Mouse (Mus musculus) hematopoietic stem cell, adult 5-6 weeks (primary cell): ENCODE data around the gene Onecut3. TPM values are rescaled to one million over a fixed set of nuclear protein-coding genes. Genes with fewer than 3 reads are reported as not detected.

Source experiments
- ATAC-seq, 2 experiments: fragments of 125-278 bp in 1 of 2; replicated peaks in 1 of 2; 2 replicates each; pipeline ENCODE4 v1.8.0; 2016 to 2017; ENCODE audit warnings: inconsistent platforms in 2 of 2, mild to moderate bottlenecking in 2 of 2, moderate number of reproducible peaks in 2 of 2, low read depth in 1 of 2, moderate TSS enrichment in 1 of 2; ENCODE audit not compliant: low FRiP score in 2 of 2, poor library complexity in 2 of 2, severe bottlenecking in 2 of 2, insufficient read depth in 1 of 2, low TSS enrichment in 1 of 2
- total RNA-seq: library from RNA; stranded (forward); fragments of 172-1452, 232-1000 nt; gene quantifications from 2 replicates; pipeline ENCODE4 v1.2.3, GENCODE M21; 2017

The Onecut3 gene
- total RNA-seq, 1 experiment from 2014 or later, result not detected

DNA sequence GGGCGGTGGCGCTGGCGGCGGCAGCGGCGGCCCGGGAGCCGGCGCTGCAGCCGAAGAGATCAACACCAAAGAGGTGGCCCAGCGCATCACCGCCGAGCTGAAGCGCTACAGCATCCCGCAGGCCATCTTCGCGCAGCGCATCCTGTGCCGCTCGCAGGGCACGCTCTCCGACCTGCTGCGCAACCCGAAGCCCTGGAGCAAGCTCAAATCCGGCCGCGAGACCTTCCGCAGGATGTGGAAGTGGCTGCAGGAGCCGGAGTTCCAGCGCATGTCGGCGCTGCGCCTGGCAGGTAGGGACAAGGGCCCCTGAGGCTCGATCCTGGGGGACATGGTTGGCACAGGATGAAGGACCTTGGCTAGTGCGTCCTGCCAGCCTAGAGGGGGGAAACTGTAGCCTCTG is 1.3 kb downstream of the Onecut3 start:
- no peak for ATAC-seq

DNA sequence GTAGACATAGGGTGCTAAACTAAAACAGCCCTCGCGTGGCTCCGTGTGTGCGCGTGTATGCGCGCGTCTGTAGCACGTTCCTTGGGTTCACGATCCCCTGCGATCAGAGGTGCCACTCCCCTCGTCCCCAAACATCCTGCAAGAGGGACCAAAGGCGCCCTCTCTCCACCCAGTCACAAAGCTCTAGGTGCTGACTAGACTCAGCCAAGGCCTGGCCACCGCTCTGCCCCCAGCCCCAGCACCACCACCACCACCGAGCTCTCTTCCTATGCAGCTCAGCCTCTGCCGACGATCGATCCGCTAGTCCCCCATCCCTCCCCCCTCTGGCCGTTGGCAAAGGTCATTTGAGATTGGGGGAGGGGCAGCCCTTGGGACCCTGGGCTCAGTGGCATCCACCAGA is 1.8 kb downstream of the Onecut3 start:
- no peak for ATAC-seq

DNA sequence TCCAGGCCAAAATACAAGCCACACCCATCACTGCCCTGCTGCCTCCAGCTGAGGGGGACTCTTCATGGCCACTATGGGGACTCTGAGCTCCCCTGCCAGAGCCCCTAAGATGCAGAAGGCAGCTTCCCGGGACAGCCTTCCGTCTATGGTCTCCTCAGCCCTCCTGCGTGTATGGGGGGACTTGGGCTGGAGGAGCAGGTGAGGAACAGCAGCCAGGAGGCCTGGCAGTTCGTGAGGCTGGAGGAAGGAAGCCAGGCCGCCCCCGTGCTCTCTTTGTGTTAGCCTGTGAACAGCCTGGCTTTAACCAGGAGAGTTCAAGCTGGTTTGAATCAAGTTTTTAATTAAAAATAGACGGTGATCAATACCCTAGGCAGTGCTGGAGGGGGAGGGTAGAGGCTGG is 7.7 kb downstream of the Onecut3 start:
- ATAC-seq, result no peak

DNA sequence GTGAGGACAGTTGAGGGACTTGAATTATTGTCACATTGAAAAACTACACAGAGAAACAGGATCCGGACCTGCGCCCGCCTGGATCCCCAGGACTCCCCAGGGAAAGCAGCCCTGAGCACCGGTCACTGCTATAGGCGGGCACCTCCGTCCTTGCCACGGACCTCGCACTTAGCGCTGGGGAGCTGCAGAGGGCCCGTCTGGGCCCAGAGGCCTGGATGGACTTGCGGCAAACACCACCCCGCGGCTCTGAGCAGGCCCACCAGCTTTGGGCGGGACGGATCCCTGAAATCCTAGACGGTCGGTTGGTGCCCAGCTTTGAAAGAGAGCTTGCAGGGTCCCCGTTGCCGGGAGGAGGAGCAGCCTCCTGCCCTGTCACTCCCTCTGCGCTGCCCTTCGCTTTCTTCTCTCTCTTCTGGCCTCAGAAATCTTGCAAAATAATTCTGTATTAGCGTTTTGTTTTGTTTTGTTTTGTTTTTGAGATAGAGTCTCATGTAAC is 8.2 kb downstream of the Onecut3 start:
- ATAC-seq, result no peak

DNA sequence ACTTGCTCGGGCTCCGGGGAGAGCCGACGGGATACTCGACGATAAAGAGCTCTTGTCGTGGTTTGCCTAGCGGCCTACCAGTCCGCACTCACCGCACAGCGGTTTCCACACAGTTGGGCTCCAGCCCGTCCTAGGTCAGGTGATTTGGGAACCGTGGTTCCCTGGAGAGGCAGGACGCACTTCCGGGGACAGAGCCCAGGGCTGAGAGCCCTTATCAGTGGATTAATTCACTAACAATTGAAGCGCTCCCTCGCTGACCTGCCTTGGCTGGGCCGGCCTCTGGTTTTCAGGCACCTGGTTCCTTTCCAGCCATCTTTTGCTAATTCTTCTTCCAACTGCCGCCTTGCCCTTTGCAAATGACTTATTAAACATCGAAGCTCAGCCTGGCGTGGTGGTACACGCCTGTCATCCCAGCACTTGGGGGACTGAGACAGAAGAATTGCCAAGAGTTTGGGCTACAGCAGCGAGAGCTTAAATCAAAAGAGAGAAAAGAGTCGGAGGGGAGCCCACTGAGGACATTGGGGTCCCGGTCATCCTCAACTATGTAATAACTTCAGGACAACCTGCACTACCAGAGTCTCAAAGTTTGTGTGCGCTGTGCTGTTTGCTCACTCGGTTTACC is 9.1 kb downstream of the Onecut3 start:
- ATAC-seq, result no peak

DNA sequence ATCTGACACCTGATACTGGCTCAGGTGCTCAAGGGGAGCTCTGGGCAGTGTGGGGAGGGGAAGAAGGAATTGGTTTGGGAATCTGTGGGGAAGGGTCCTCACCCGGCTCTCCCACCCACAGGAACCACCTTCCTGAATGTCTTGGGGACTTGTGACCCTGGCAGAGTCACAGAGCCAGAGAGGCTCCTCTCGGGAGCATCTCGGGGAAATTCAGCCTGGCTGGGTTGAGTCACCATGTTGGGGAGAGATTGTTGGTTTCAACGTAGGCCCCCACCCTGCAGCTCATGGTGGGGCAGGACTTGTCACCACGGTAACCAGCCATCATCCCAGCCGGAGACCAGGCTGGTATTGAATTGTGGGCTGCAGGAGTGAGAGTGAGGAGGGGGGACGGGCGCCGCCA is 10.1 kb downstream of the Onecut3 start:
- ATAC-seq, result no peak

DNA sequence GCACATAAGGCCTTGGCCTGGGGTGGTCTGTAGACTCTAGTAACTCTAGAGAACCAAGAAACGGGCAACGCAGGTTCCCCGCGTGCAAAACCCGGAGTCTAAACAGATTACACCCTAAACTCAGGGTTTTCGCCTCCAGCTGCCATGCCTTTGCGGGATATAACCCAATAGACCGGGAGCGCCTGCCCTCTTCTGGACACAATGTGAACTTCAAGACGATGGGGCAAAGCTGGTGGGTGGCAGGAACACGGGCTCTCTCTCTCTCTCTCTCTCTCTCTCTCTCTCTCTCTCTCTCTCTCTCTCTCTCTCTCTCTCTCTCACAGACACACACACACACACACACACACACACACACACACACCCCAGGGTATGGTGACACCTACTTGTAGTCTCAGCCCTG is 11.6 kb downstream of the Onecut3 start:
- ATAC-seq, result peak; percentile 46 to 58; a peak in 2 of 4 replicates

DNA sequence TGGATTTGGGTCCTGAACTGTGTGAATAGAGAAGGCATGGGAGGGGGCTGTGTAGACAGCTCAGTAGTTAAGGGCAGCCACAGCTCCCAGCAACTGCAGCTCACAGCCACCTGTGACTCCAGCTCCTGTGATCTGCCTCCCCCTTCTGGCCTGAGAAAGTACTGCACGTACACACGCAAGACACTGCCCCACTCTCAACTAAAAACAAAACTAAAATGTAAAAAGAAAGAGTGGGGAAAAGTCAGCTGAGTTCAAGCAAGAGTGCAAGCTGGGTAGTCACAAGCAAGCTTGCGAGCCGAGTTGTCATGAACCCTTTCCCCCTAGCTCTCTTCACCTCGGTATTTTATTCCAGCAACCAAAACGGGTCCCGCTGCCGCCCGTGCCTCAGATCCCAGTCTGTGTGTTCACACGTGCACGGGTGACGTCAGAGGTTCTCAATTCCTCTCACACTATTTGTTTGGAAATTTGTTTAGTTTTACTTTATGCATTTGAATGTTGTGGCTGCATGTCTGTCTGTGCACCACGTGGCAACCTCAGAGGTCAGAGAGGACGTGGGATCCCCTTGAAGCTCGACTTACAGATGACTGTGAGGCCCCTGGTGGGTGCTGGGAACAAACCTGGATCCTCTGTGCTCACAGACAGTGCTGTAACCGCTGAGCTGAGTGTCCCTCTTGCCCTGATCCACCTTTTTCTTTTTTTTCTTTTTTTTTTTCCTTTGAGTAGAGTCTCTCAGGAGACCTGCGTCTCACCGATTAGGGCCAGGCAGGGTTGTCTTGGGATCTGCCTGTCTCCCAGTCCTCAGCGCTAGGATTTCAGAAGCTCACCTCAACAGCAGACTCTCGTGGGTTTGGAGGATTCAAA is 15.0 kb downstream of the Onecut3 start:
- peak; percentile 82 to 85 for ATAC-seq

DNA sequence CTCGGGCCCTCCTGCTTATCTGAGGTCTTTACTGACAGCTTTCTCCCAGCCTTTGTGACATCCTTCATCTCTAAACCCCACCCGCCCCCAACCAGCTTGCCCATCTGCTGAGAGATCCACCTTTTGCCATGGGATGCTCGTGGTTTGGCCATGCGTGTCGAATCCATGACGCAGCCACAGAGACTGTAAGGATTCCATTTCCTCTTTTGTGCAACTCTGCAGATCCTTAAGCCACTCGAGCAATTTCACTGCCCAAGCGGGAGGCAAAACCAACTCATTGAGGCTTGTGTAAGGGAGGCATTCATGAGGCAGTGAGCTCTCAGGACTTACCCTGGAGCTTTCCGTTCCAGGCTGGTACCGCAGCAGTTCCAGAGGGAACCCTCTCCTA is 15.6 kb downstream of the Onecut3 start:
- 0 out of 4 replicates have a peak, but pooled peaks of 1 of the 2 experiments have one; percentile 40 for ATAC-seq

DNA sequence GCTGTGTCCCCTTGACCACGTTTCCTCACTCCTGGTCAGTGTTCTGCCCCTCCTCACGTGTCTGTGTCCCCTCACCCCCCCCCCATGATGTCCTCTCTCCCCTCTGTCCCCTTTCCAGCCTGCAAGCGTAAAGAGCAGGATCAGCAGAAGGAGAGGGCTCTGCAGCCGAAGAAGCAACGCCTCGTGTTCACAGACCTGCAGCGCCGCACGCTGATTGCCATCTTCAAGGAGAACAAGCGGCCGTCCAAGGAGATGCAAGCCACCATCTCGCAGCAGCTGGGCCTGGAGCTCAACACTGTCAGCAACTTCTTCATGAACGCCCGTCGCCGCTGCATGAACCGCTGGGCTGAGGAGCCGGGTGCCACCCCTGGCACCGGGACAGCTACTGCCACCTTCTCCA is 19.1 kb downstream of the Onecut3 start:
- no peak for ATAC-seq

DNA sequence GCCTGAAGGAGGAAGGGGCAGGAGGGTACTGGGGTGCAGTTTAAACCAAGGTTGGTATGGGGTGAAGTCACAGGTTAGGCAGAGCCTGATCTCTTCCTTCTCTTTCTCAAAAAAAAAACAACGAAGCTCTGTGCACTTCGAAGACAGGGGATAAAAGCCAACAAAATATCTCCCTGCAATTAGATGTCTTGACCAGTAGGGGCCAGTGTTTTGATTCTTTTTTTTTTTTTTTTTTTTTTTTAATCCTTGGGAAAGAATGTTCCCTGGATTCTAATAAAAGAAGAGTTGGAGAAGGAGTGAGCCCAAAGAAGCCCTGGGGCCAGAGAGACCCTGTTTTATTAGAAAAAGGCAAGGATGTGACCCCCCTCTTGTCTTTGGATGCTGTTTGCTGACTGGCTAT is 24.7 kb downstream of the Onecut3 start:
- ATAC-seq, result no peak

DNA sequence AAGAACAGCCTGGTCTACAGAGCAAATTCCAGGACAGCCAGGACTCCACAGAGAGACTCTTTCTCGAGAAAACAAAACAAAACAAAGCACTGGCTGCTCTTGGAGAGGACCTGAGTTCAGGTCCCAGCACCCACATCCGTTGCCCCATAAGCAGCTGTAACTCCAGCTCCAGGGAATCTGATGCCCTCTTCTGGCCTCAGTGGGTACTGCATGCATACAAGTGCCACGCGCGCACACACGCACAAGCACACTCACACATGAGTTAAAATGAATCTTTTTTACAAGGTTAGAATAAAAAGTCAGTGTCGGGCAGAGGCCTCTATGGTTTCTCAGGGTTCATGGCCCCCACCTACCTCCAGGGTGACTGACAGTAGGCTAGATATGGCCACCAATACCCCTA is 28.7 kb downstream of the Onecut3 start:
- no peak for ATAC-seq

DNA sequence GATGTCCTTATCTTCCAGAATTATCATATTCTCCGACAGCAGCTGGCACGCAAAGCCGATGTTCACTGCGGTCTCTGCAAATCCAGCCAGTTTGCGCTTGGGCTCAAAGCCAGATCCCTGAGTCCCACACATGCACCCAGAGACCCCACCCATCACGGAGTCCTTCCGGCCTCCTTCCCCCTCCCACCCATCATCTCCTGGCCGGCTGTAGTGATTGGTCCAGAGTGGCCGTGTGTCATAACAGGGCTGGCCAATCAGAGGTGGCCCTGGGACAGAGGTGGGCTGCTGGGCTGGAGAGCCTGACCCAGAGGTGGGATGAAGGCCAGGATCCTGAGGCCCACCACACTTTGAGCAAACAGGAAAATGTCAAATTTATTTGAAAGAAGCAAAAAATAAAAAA is 31.5 kb downstream of the Onecut3 start:
- ATAC-seq, result no peak

DNA sequence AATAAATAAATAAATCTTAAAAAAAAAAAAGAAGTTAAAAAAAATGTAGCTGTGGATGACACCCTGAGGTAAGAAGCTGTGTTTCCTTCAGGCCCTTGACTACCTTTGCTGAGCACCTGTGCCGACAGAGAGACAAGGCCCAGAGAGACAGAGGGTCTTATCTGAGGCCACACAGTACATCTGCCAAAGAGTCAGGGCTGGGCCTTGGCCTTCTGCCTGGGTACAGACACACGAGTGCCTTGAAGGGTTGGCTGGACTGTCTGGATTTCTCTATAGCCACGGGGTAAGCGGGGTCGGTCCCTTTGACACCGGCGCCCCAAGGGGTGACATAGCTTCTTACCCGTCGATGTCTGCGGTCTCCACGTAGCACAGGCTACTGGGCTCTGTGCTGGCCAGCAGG is 38.1 kb downstream of the Onecut3 start:
- ATAC-seq, result no peak

DNA sequence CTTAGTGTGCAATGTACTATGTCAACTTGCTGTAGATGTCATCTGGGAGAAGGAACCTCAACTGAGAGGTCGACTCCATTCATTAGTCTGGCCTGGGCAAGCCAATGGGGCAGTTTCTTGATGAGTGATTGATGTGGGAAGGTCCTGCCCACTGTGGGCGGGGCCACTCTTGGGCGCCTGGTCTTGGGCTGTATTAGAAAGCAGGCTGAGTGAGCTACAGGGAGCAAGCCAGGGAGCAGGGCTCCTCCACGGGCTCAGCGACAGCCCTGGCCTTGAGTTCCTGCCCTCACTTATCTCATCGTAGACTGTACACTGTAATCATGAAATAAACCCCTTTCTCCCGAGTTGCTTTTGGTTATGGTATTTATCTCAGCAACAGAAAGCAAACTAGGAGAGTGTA is 39.1 kb downstream of the Onecut3 start:
- peak in 1 of 2 experiments; percentile 16; a peak in 1 of 4 replicates for ATAC-seq

DNA sequence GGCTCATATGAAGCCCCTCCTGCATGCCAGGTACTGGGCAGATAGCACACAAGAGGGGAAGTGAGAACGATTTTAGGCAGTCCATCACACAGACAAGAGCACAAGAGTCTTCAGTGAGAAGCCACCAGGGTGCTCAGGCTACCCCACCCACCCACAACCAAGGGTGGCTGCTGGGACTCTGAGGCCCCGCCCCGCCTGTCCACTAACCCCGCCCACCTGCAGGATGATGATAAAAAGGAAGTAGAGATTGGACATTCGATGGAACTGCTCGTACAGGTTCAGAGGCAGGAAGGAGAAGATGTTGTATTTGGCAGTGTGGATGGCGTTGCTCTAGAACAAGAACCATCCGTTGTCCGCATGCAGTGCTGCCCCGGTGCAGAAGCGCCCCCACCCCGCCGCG is 40.4 kb downstream of the Onecut3 start:
- ATAC-seq, result peak in 1 of 2 experiments; percentile 14; a peak in 1 of 4 replicates

DNA sequence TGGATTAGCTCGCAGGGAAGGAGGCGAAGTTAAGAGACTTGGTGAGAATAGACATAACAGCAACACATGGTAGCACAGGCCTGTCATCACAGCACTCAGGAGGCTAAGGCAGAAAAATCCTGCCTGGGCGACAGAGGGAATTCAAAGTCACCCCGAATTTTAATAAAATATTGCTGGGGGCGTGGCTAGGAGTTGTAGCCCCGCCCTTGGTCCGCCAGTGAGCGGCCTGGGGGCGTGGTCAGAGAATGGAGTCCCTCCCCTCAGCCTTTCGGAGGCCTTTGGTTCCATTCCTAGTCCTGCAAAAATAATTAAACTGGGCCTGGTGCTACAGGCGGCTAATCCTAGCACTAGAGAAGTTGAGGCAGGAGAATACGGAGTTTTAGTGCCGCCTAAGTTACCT is 41.1 kb downstream of the Onecut3 start:
- no peak for ATAC-seq

DNA sequence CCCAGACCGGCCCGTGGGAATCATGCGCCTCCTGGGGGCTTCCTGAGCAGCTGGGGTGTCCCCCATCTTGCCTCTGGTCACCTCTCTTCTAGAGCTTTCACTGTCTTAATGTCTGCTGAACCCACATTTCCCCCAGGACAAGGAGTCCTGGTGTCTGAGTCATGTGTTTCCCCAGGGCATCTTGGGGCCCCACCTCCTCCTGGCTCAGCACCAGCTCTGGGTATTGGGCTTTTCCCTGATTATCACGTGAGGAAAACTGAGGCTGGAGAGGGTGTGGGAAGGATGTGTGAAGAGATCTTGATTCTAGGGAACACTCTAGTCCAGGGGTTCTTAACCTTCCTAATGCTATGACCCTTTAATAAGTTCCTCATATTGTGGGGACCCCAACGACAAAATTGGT is 43.5 kb downstream of the Onecut3 start:
- no peak for ATAC-seq
